Mouse (Mus musculus): ENCODE data around the gene St8sia2. TPM values are rescaled to one million over a fixed set of nuclear protein-coding genes. Genes with fewer than 3 reads are reported as not detected.

Gene St8sia2
- 72.5 and 92.1 TPM in 2 replicates for polyA plus RNA-seq (2014; fragmentation: Nextera tagmentation; extraction: Ambion mirVana)

DNA sequence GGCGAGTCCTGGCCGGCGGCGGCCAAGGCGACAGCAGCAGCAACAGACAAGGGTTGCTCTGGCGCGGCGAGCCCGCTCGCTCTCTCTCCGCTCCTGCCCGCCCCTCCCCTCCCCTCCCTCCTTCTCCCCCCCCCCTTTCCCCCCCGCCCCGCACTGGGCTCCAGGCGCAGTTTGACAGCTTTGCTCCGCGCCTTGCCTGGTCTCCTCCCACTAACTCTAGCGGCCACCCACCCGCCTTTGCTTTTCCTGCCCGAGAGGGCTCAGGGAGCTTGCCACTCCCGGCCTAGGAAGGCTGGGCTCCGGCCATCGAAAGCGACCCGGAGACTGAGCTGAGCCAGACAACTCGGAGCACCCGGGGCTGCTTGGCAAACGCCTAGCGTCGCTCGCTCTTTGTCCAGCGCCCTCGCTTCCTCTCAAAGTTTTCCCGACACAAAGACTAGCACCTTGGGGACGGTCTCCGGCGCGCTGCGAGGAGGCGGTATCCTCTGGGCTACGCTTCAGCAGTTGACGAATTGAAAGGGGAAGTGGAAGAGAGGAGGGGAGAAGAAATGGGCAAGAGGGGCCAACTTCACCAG, at the start of gene St8sia2:
Gene St8sia2 (minus strand): TSS at position 90 of the 575 bp plus-strand sequence.
- Histone ChIP-seq H3K4me1 (ENCODE audit: control insufficient read depth, insufficient read depth, low read length) (peaks cover 21% of the 10 kb centered on the region), H3K27me3 (replicated peaks; ENCODE audit: control insufficient read depth, insufficient read depth, low read length) (no peaks in the 10 kb centered on the region), H3K27ac (ENCODE audit: low read depth, low read length) (peak within 1 kb of the TSS; percentile 97), H3K4me3 (ENCODE audit: low read depth, low read length) (peak within 1 kb of the TSS; percentile 67), H3K4me2 (ENCODE audit: low read length) (peak within 1 kb of the TSS; percentile 69), H3K36me3 (ENCODE audit: control insufficient read depth, insufficient read depth, low read length) (no peaks in the 10 kb centered on the region), H3K9ac (ENCODE audit: low read length) (peak within 1 kb of the TSS; percentile 100), H3K9me3 (replicated peaks; ENCODE audit: control insufficient read depth, low read length) (no peaks in the 10 kb centered on the region)
- peak; percentile 89 for DNase-seq (ENCODE audit: low spot score)
- under 1% methylated on average over 31 of the region's 42 CpGs for WGBS
- ATAC-seq: peak; percentile 87

DNA sequence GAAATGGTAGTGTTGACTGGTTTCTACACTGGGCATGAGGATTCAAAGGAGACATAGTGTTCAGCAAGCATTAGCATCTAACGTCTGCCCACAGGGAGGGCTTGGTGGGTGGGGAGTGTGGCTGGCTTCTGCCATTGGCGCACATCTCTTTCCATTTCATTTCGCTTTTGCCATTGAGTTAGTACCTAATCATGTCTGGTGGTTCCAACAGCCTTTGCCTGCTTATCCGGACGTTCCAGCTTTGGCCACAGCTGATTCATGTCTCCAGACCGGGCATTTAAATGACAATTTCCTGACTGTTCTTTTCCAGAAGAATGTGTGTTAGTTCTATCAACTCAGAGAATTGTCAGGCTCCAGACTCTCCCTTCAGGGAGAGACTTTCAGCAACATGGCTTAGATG, 47.6 kb upstream of the St8sia2 start:
- H3K4me2 ChIP-seq (ENCODE audit: low read length): no peak overlapping the region
- no peaks in the 10 kb centered on the region for H3K27me3 ChIP-seq (replicated peaks; ENCODE audit: control insufficient read depth, insufficient read depth, low read length)
- DNase-seq (ENCODE audit: low spot score) (no peak), ATAC-seq (no peak)
- H3K36me3 ChIP-seq (ENCODE audit: control insufficient read depth, insufficient read depth, low read length): no peaks in the 10 kb centered on the region
- H3K27ac ChIP-seq (ENCODE audit: low read depth, low read length): no peak overlapping the region
- 92% methylated on average over 6 of the region's 6 CpGs for WGBS
- no peaks in the 10 kb centered on the region for H3K9me3 ChIP-seq (replicated peaks; ENCODE audit: control insufficient read depth, low read length)
- H3K4me3 ChIP-seq (ENCODE audit: low read depth, low read length): no peak overlapping the region
- no peak overlapping the region for H3K9ac ChIP-seq (ENCODE audit: low read length)
- no peaks in the 10 kb centered on the region for H3K4me1 ChIP-seq (ENCODE audit: control insufficient read depth, insufficient read depth, low read length)

DNA sequence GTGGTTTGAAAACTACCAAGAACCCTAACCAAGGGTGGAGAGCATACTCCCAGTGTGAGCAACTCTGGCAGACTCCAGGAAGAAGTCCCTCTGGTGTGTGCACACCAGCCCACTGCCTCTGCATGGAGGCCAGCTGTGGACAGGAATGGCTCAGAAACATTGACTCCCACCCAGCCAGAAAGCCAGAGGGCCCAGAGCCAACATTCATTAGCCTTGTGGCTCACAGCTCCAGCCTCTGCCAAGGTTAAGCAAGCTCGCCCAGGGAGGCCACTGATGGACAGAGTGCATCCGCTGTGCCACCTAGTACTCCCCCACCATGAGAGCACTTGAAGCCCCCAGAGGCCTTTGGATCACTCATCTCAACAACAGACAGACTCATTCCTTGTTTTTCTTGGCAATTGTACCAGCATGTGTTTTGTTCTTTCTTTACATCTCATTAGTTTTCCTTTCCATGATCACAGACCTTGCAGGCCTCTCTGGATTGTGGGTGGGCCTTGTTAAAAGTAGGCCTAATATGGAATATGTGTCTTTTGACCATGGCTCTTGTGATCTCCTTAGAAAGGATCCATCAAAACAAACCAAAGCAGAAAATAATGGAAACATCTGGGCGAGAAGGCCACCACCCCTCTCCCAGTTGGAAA, 46.9 kb upstream of the St8sia2 start:
- Histone ChIP-seq H3K9ac (ENCODE audit: low read length) (no peak overlapping the region), H3K4me3 (ENCODE audit: low read depth, low read length) (no peak overlapping the region), H3K4me1 (ENCODE audit: control insufficient read depth, insufficient read depth, low read length) (no peaks in the 10 kb centered on the region), H3K27ac (ENCODE audit: low read depth, low read length) (no peak overlapping the region), H3K9me3 (replicated peaks; ENCODE audit: control insufficient read depth, low read length) (no peaks in the 10 kb centered on the region), H3K27me3 (replicated peaks; ENCODE audit: control insufficient read depth, insufficient read depth, low read length) (no peaks in the 10 kb centered on the region), H3K36me3 (ENCODE audit: control insufficient read depth, insufficient read depth, low read length) (no peaks in the 10 kb centered on the region), H3K4me2 (ENCODE audit: low read length) (no peak overlapping the region)
- WGBS: 80% methylated on average over 3 of the region's 3 CpGs
- ATAC-seq (no peak), DNase-seq (ENCODE audit: low spot score) (no peak)

DNA sequence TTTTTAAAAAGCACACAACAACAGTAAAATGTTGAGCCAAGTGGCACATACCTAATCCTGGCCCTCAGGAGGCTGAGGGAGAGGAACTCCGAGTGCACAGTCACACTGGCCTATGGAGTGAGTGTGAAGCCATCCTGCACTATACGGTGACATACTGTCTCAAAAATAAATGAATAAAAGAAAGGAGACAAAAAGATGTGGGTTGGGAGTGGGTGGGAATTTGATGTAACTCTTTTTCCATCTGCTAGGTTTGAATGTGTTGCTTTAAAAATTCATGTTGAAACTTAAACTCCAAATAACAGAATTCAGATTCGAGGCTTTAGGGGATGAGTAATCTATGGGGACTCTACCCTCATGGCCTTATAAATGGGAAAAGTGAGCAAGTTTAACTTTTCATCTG, 46.2 kb upstream of the St8sia2 start:
- no peak overlapping the region for H3K4me3 ChIP-seq (ENCODE audit: low read depth, low read length)

DNA sequence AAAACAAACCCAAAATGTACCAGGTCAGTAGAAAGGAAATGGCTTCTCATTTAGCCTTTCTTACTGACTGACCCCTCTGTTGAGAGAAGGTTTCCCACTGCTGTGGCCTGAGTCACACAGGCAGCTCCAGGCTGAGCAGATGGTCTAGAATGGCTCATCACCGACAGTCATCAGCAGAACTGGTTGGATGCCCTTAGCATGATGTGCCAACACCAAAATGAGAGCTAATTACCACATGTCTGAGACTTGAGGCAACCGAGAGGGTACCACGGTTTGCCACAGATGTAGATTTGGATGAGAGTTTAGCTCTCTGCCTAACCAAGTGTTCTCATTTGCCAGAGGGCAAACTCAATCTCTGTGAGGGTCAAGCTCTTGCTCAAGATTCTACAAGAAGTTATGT, 42.3 kb upstream of the St8sia2 start:
- no peak overlapping the region for H3K27ac ChIP-seq (ENCODE audit: low read depth, low read length)
- 85% methylated on average over 3 of the region's 3 CpGs for WGBS
- no peaks in the 10 kb centered on the region for H3K27me3 ChIP-seq (replicated peaks; ENCODE audit: control insufficient read depth, insufficient read depth, low read length)
- H3K36me3 ChIP-seq (ENCODE audit: control insufficient read depth, insufficient read depth, low read length): no peaks in the 10 kb centered on the region
- H3K9me3 ChIP-seq (replicated peaks; ENCODE audit: control insufficient read depth, low read length): no peaks in the 10 kb centered on the region
- DNase-seq (ENCODE audit: low spot score): no peak
- ATAC-seq: no peak
- H3K4me1 ChIP-seq (ENCODE audit: control insufficient read depth, insufficient read depth, low read length): no peaks in the 10 kb centered on the region
- H3K9ac ChIP-seq (ENCODE audit: low read length): no peak overlapping the region
- no peak overlapping the region for H3K4me2 ChIP-seq (ENCODE audit: low read length)
- no peak overlapping the region for H3K4me3 ChIP-seq (ENCODE audit: low read depth, low read length)

More for the DNA sequence above, 46.2 kb upstream of the St8sia2 start:
- Histone ChIP-seq H3K9me3 (replicated peaks; ENCODE audit: control insufficient read depth, low read length) (no peaks in the 10 kb centered on the region), H3K36me3 (ENCODE audit: control insufficient read depth, insufficient read depth, low read length) (no peaks in the 10 kb centered on the region), H3K27me3 (replicated peaks; ENCODE audit: control insufficient read depth, insufficient read depth, low read length) (no peaks in the 10 kb centered on the region), H3K9ac (ENCODE audit: low read length) (no peak overlapping the region), H3K27ac (ENCODE audit: low read depth, low read length) (no peak overlapping the region), H3K4me2 (ENCODE audit: low read length) (no peak overlapping the region), H3K4me1 (ENCODE audit: control insufficient read depth, insufficient read depth, low read length) (no peaks in the 10 kb centered on the region)
- WGBS: 86% methylated on average over 3 of the region's 3 CpGs
- DNase-seq (ENCODE audit: low spot score) (no peak), ATAC-seq (no peak)

DNA sequence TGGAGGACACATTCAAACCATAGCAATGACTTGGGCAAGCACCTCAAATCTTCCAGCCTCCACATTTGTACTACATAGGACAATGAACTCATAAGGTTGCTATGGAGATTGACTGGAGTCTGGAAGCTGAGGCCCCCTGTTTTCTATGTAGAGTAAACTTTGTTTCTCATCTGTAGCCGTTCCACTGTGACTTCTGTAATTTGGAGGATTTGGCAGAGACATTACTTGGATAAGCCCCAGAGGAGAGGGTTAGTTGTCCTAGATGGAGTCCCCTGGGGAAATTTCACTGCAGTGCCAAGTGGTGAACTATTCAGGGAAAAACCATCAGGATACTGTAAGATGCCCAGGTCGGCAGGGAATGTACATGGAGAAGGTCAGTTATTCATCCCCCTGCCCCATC, 34.1 kb upstream of the St8sia2 start:
- 72% methylated on average over 2 of the region's 2 CpGs for WGBS
- H3K27ac ChIP-seq (ENCODE audit: low read depth, low read length): no peak overlapping the region
- no peak overlapping the region for H3K4me3 ChIP-seq (ENCODE audit: low read depth, low read length)
- no peak overlapping the region for H3K9ac ChIP-seq (ENCODE audit: low read length)
- no peaks in the 10 kb centered on the region for H3K36me3 ChIP-seq (ENCODE audit: control insufficient read depth, insufficient read depth, low read length)
- ATAC-seq (no peak), DNase-seq (ENCODE audit: low spot score) (no peak)
- H3K4me1 ChIP-seq (ENCODE audit: control insufficient read depth, insufficient read depth, low read length): no peaks in the 10 kb centered on the region
- no peaks in the 10 kb centered on the region for H3K9me3 ChIP-seq (replicated peaks; ENCODE audit: control insufficient read depth, low read length)
- no peak overlapping the region for H3K4me2 ChIP-seq (ENCODE audit: low read length)
- H3K27me3 ChIP-seq (replicated peaks; ENCODE audit: control insufficient read depth, insufficient read depth, low read length): no peaks in the 10 kb centered on the region

DNA sequence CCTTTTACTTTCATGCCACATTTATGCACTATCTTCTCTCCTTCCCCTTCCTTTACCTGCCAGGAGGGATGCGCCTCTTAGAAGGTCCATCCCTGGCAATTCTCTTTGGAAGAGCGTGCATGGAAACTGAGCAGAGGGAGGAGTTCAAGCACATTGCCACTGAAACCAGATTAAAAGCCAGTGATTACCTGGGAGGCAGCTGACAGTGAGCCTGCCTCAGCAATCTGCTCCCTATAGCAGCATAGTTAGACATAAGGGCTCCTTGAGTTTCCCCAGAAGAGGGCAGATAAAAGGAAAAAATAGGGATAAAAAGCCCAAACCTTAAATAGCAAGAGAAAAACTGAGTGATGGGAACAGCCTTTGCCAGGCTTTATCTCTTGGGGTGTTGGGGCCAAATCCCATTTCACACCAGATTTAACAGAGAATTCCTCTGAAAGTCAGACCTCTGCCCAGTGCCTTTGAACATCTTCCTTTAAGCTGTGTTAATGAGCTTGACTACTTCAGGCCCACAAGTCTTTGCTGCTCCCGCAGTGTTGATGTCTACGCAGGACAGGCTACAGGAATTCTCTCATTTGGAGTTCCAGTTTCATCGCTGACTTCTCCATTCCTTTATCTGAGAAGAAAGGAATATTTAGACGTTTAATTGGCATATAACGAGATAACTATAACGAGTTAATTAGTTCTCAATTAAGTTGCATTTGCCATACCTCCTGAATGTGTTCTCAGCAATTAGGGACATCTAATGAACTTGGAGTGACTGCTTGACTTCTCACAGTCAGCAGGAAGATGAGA, 31.9 kb upstream of the St8sia2 start:
- Histone ChIP-seq H3K27me3 (replicated peaks; ENCODE audit: control insufficient read depth, insufficient read depth, low read length) (no peaks in the 10 kb centered on the region), H3K9me3 (replicated peaks; ENCODE audit: control insufficient read depth, low read length) (no peaks in the 10 kb centered on the region), H3K27ac (ENCODE audit: low read depth, low read length) (no peak overlapping the region), H3K4me2 (ENCODE audit: low read length) (no peak overlapping the region), H3K36me3 (ENCODE audit: control insufficient read depth, insufficient read depth, low read length) (no peaks in the 10 kb centered on the region), H3K9ac (ENCODE audit: low read length) (no peak overlapping the region), H3K4me1 (ENCODE audit: control insufficient read depth, insufficient read depth, low read length) (no peaks in the 10 kb centered on the region), H3K4me3 (ENCODE audit: low read depth, low read length) (no peak overlapping the region)
- WGBS: 35% methylated on average over 8 of the region's 8 CpGs
- ATAC-seq (no peak), DNase-seq (ENCODE audit: low spot score) (peak; percentile 29)

DNA sequence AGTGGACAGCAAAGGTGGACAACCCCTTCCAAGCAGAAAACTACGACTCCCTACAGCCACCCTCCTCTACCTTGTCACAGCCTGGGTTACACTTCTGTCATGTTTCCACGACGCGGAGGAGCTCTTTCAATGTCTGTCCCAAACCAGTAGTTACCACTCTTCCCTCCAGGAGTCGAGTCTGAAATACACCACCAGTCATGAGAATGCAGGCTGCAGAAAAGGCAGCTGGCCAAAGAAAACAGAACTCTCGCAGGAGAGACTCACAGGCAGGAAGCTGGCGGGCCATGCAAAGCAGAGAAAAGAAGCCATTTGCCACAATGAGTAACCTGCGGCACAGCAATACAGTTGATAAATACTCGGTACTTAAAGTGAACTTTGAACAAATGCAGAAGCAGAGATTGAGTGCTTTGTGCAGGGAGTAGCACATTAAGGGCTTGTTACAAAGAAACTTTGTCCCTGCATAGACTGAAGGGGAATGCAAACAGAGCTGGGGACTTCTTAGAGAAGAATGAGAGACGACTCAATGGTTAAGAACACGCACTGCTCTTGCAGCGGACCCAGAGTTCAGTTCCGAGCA, 30.2 kb upstream of the St8sia2 start:
- H3K9ac ChIP-seq (ENCODE audit: low read length): no peak overlapping the region
- no peak overlapping the region for H3K27ac ChIP-seq (ENCODE audit: low read depth, low read length)
- WGBS: 52% methylated on average over 13 of the region's 13 CpGs
- ATAC-seq (no peak), DNase-seq (ENCODE audit: low spot score) (peak; percentile 20)
- no peaks in the 10 kb centered on the region for H3K36me3 ChIP-seq (ENCODE audit: control insufficient read depth, insufficient read depth, low read length)
- no peaks in the 10 kb centered on the region for H3K9me3 ChIP-seq (replicated peaks; ENCODE audit: control insufficient read depth, low read length)
- no peaks in the 10 kb centered on the region for H3K4me1 ChIP-seq (ENCODE audit: control insufficient read depth, insufficient read depth, low read length)
- H3K4me2 ChIP-seq (ENCODE audit: low read length): no peak overlapping the region
- no peak overlapping the region for H3K4me3 ChIP-seq (ENCODE audit: low read depth, low read length)
- no peaks in the 10 kb centered on the region for H3K27me3 ChIP-seq (replicated peaks; ENCODE audit: control insufficient read depth, insufficient read depth, low read length)
